21 mouse cellular contexts compared by ENCODE assay signal in the genomic region with DNA sequence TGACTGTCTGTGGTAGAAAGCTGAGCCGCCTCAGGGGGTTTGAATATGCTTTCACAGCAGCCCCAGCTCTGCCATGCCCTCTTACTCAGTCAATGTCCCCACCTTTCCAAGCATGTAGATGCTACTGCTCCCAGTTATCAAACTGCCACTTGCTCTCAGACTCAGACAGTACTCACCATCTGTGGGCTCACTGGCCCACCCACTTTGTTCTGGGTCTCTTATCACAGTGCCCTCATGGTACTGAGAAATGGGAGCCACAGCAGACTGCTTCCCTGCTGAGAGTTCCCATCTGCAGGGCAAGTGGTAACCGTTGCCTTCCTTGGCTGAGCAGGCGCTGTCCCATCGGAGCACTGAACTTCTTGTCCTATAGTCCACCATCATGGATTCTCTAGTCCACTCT.
DNase-seq lines count a peak whose midpoint lies in the region; ATAC-seq and TF ChIP-seq lines count a peak whose summit lies in the region.
"Had no signal": no experiment of that assay in that cellular context is flagged by ENCODE, and none has a peak within 500 bp of the region (broad histone marks: within the 10 kb centered on the region; RNA-seq: fewer than 3 reads in every experiment).

No protein-coding gene starts in this region.

- H3K4me1 ChIP-seq in forebrain, embryonic 15.5 days = peaks cover 32% of the 10 kb centered on the region
- H3K4me1 ChIP-seq in forebrain, embryonic 12.5 days = peaks cover 17% of the 10 kb centered on the region
- H3K4me1 ChIP-seq in liver, embryonic 11.5 days (replicated peaks; ENCODE audit: control insufficient read depth, insufficient read depth, low read length) = no peaks in the 10 kb centered on the region
- H3K4me1 ChIP-seq in liver, postnatal 0 days (ENCODE audit: insufficient read depth) = no peaks in the 10 kb centered on the region
- H3K4me1 ChIP-seq in forebrain, postnatal 0 days (ENCODE audit: insufficient read depth) = peaks cover 19% of the 10 kb centered on the region
- H3K4me1 ChIP-seq in midbrain, embryonic 16.5 days (ENCODE audit: control insufficient read depth, insufficient read depth, low read length) = peaks cover 23% of the 10 kb centered on the region
- peaks cover 9% of the 10 kb centered on the region for H3K4me1 ChIP-seq in limb, embryonic 10.5 days
- H3K4me1 ChIP-seq: liver, embryonic 13.5 days had no signal

- H3K4me2 ChIP-seq in forebrain, embryonic 15.5 days (replicated peaks) = no peak overlapping the region
- H3K4me2 ChIP-seq in forebrain, embryonic 12.5 days = no peak overlapping the region
- no peak overlapping the region for H3K4me2 ChIP-seq in liver, embryonic 11.5 days
- H3K4me2 ChIP-seq in liver, postnatal 0 days (ENCODE audit: low read depth, low read length) = no peak overlapping the region
- H3K4me2 ChIP-seq in forebrain, postnatal 0 days (ENCODE audit: low read depth) = no peak overlapping the region
- H3K4me2 ChIP-seq in midbrain, embryonic 16.5 days (ENCODE audit: low read length) = no peak overlapping the region
- H3K4me2 ChIP-seq: embryonic facial prominence, embryonic 12.5 days; limb, embryonic 12.5 days; liver, embryonic 13.5 days; lung, embryonic 15.5 days had no signal

- no peak for TF ChIP-seq CTCF in liver, postnatal 0 days (IDR thresholded peaks at IDR 0.05; ENCODE audit: low read depth)
- TF ChIP-seq CTCF in forebrain, postnatal 0 days (IDR thresholded peaks at IDR 0.05; ENCODE audit: low read depth) = no peak

- no peaks in the 10 kb centered on the region for H3K27me3 ChIP-seq in forebrain, embryonic 15.5 days
- H3K27me3 ChIP-seq in forebrain, embryonic 12.5 days = peaks cover 2% of the 10 kb centered on the region; the same call in 1 of the 2 replicates
- no peaks in the 10 kb centered on the region for H3K27me3 ChIP-seq in liver, embryonic 11.5 days (replicated peaks; ENCODE audit: control insufficient read depth, insufficient read depth, low read length)
- no peaks in the 10 kb centered on the region for H3K27me3 ChIP-seq in liver, postnatal 0 days (ENCODE audit: insufficient read depth, low read length)
- no peaks in the 10 kb centered on the region for H3K27me3 ChIP-seq in forebrain, postnatal 0 days (ENCODE audit: insufficient read depth, low read length)
- H3K27me3 ChIP-seq in midbrain, embryonic 16.5 days (ENCODE audit: control insufficient read depth, insufficient read depth, low read depth, low read length) = no peaks in the 10 kb centered on the region
- no peaks in the 10 kb centered on the region for H3K27me3 ChIP-seq in limb, embryonic 10.5 days (ENCODE audit: low read depth, poor library complexity, severe bottlenecking)
- H3K27me3 ChIP-seq: embryonic facial prominence, embryonic 12.5 days; limb, embryonic 12.5 days; liver, embryonic 13.5 days; lung, embryonic 15.5 days had no signal

- no peak for ATAC-seq in forebrain, embryonic 15.5 days (replicated peaks)
- ATAC-seq in forebrain, embryonic 12.5 days (ENCODE audit: low FRiP score) = no peak
- ATAC-seq in liver, embryonic 11.5 days (replicated peaks; ENCODE audit: low FRiP score) = no peak
- no peak for ATAC-seq in liver, postnatal 0 days
- no peak for ATAC-seq in forebrain, postnatal 0 days
- peak; percentile 40; the same call in 1 of the 2 replicates for ATAC-seq in midbrain, embryonic 16.5 days
- ATAC-seq in erythroblast, adult 5-6 weeks (replicated peaks; ENCODE audit: low FRiP score, poor library complexity, severe bottlenecking) = no peak

- TF ChIP-seq EP300 in liver, postnatal 0 days (IDR thresholded peaks at IDR 0.05; ENCODE audit: low read depth) = no peak

- H3K4me3 ChIP-seq in forebrain, embryonic 15.5 days = no peak overlapping the region
- H3K4me3 ChIP-seq in forebrain, embryonic 12.5 days (replicated peaks) = no peak overlapping the region
- H3K4me3 ChIP-seq in liver, embryonic 11.5 days (ENCODE audit: low read depth, low read length) = no peak overlapping the region
- no peak overlapping the region for H3K4me3 ChIP-seq in liver, postnatal 0 days (ENCODE audit: low read depth, low read length)
- H3K4me3 ChIP-seq in forebrain, postnatal 0 days (ENCODE audit: low read depth, low read length) = no peak overlapping the region
- H3K4me3 ChIP-seq in midbrain, embryonic 16.5 days (ENCODE audit: low read depth, low read length) = no peak overlapping the region
- no peak overlapping the region for H3K4me3 ChIP-seq in limb, embryonic 10.5 days
- H3K4me3 ChIP-seq: embryonic facial prominence, embryonic 12.5 days; limb, embryonic 12.5 days; liver, embryonic 13.5 days; lung, embryonic 15.5 days had no signal

- H3K27ac ChIP-seq in forebrain, embryonic 15.5 days (replicated peaks) = peak overlapping the region; percentile 67
- no peak overlapping the region for H3K27ac ChIP-seq in forebrain, embryonic 12.5 days
- H3K27ac ChIP-seq in liver, embryonic 11.5 days (ENCODE audit: low read depth, low read length) = no peak overlapping the region
- no peak overlapping the region for H3K27ac ChIP-seq in liver, postnatal 0 days (ENCODE audit: low read depth)
- peak overlapping the region; percentile 62 for H3K27ac ChIP-seq in forebrain, postnatal 0 days (ENCODE audit: low read depth, low read length)
- peak overlapping the region; percentile 78 for H3K27ac ChIP-seq in midbrain, embryonic 16.5 days (ENCODE audit: low read length)
- H3K27ac ChIP-seq in limb, embryonic 10.5 days = no peak overlapping the region
- H3K27ac ChIP-seq: embryonic facial prominence, embryonic 12.5 days; limb, embryonic 12.5 days; liver, embryonic 13.5 days; lung, embryonic 15.5 days had no signal

- no peak overlapping the region for H3K9ac ChIP-seq in forebrain, embryonic 15.5 days (replicated peaks)
- H3K9ac ChIP-seq in forebrain, embryonic 12.5 days = no peak overlapping the region
- no peak overlapping the region for H3K9ac ChIP-seq in liver, embryonic 11.5 days (ENCODE audit: low read depth, low read length)
- no peak overlapping the region for H3K9ac ChIP-seq in liver, postnatal 0 days (replicated peaks)
- no peak overlapping the region for H3K9ac ChIP-seq in forebrain, postnatal 0 days
- peak overlapping the region; percentile 16; the same call in 1 of the 2 replicates for H3K9ac ChIP-seq in midbrain, embryonic 16.5 days (ENCODE audit: low read depth, low read length)
- H3K9ac ChIP-seq: embryonic facial prominence, embryonic 12.5 days; limb, embryonic 12.5 days; liver, embryonic 13.5 days; lung, embryonic 15.5 days had no signal

- no peaks in the 10 kb centered on the region for H3K36me3 ChIP-seq in forebrain, embryonic 15.5 days
- H3K36me3 ChIP-seq in forebrain, embryonic 12.5 days (replicated peaks) = no peaks in the 10 kb centered on the region
- H3K36me3 ChIP-seq in liver, embryonic 11.5 days (ENCODE audit: control insufficient read depth, insufficient read depth, low read length) = no peaks in the 10 kb centered on the region
- no peaks in the 10 kb centered on the region for H3K36me3 ChIP-seq in liver, postnatal 0 days (replicated peaks; ENCODE audit: insufficient read depth, low read length)
- H3K36me3 ChIP-seq in forebrain, postnatal 0 days (ENCODE audit: insufficient read depth) = no peaks in the 10 kb centered on the region
- H3K36me3 ChIP-seq in midbrain, embryonic 16.5 days (ENCODE audit: control insufficient read depth, insufficient read depth, low read length) = no peaks in the 10 kb centered on the region
- no peaks in the 10 kb centered on the region for H3K36me3 ChIP-seq in limb, embryonic 10.5 days
- H3K36me3 ChIP-seq: embryonic facial prominence, embryonic 12.5 days; G1E; limb, embryonic 12.5 days; liver, embryonic 13.5 days; lung, embryonic 15.5 days had no signal

- WGBS in forebrain, embryonic 15.5 days = 91% methylated on average over 4 of the region's 4 CpGs
- whole genome bisulfite sequencing in forebrain, embryonic 12.5 days = 87% methylated on average over 4 of the region's 4 CpGs
- 82% methylated on average over 4 of the region's 4 CpGs for WGBS in liver, embryonic 11.5 days
- WGBS in liver, postnatal 0 days (ENCODE audit: insufficient replicate concordance) = 79% methylated on average over 4 of the region's 4 CpGs
- 89% methylated on average over 4 of the region's 4 CpGs for WGBS in forebrain, postnatal 0 days
- WGBS in midbrain, embryonic 16.5 days = 82% methylated on average over 4 of the region's 4 CpGs
- 90% methylated on average over 4 of the region's 4 CpGs for WGBS in limb, embryonic 10.5 days

- DNase-seq in liver, embryonic 11.5 days (ENCODE audit: low spot score) = peak; percentile 19
- DNase-seq in liver, postnatal 0 days = no peak
- no peak for DNase-seq in forebrain, postnatal 0 days
- no peak for DNase-seq in limb, embryonic 10.5 days (ENCODE audit: low spot score)
- DNase-seq: adrenal gland, postnatal 14 days; cerebellum, adult 11 months; gastrocnemius, postnatal 25 days; heart, postnatal 10 days; kidney, adult 18-20 months; kidney, postnatal 14 days; liver, embryonic 13.5 days; lung, postnatal 4 days; thymus, postnatal 36 days had no signal

- H3K9me3 ChIP-seq in forebrain, embryonic 15.5 days = no peaks in the 10 kb centered on the region
- H3K9me3 ChIP-seq in forebrain, embryonic 12.5 days = no peaks in the 10 kb centered on the region
- no peaks in the 10 kb centered on the region for H3K9me3 ChIP-seq in liver, embryonic 11.5 days (ENCODE audit: control insufficient read depth, low read length)
- no peaks in the 10 kb centered on the region for H3K9me3 ChIP-seq in liver, postnatal 0 days (ENCODE audit: low read length)
- no peaks in the 10 kb centered on the region for H3K9me3 ChIP-seq in forebrain, postnatal 0 days (ENCODE audit: low read length)
- H3K9me3 ChIP-seq in midbrain, embryonic 16.5 days (replicated peaks; ENCODE audit: control insufficient read depth, low read length, poor library complexity, severe bottlenecking) = no peaks in the 10 kb centered on the region
- no peaks in the 10 kb centered on the region for H3K9me3 ChIP-seq in limb, embryonic 10.5 days (replicated peaks)
- H3K9me3 ChIP-seq: embryonic facial prominence, embryonic 12.5 days; limb, embryonic 12.5 days; lung, embryonic 15.5 days had no signal

Comparison
In these comparisons a context has a peak if more than half of its experiments do, and no peak if none do; other contexts are left out.
1. H3K27ac ChIP-seq: peak in forebrain, embryonic 15.5 days (single experiment), forebrain, postnatal 0 days (single experiment) and midbrain, embryonic 16.5 days (single experiment); none in forebrain, embryonic 12.5 days (single experiment), liver, embryonic 11.5 days (single experiment), liver, postnatal 0 days (single experiment) and limb, embryonic 10.5 days (single experiment).